Mouse (Mus musculus) testis, postnatal 14 days (tissue): Measurements from ENCODE around the gene Slc39a11.

ENCODE experiments used
- DNase-seq: peaks from one replicate; pipeline ENCODE4 v3.0.0; 2021; ENCODE audit warnings: low spot score

Slc39a11 gene

GRCm38 (mm10) chr11:113649353-113650210 is at the start of gene Slc39a11:
TSS of gene Slc39a11 (minus strand) at chr11:113650079.
- peak; percentile 66 for DNase-seq

GRCm38 (mm10) chr11:113699643-113700042 is 49.8 kb upstream of the Slc39a11 start:
- no peak for DNase-seq

- no peak for DNase-seq
These were observed 48.2 kb upstream of the Slc39a11 start for GRCm38 (mm10) chr11:113698013-113698545.

- no peak for DNase-seq
These were observed 47.7 kb upstream of the Slc39a11 start for GRCm38 (mm10) chr11:113697571-113697970.

GRCm38 (mm10) chr11:113691851-113692250 is 42.0 kb upstream of the Slc39a11 start:
- no peak for DNase-seq

- DNase-seq: no peak
These were observed 41.4 kb upstream of the Slc39a11 start for GRCm38 (mm10) chr11:113691318-113691717.

GRCm38 (mm10) chr11:113690506-113690905 is 40.6 kb upstream of the Slc39a11 start:
- no peak for DNase-seq

GRCm38 (mm10) chr11:113687031-113687430 is 37.2 kb upstream of the Slc39a11 start:
- DNase-seq: no peak

- no peak for DNase-seq
These were observed 35.0 kb upstream of the Slc39a11 start for GRCm38 (mm10) chr11:113684707-113685426.

GRCm38 (mm10) chr11:113683957-113684706 is 34.3 kb upstream of the Slc39a11 start, which contains the start of the genes Fam104a and D11Wsu47e:
TSS of gene Fam104a (minus strand) at chr11:113684155.
TSS of gene D11Wsu47e (plus strand) at chr11:113684412.
- peak; percentile 96 for DNase-seq

- DNase-seq: no peak
These were observed 33.7 kb upstream of the Slc39a11 start for GRCm38 (mm10) chr11:113683627-113683956.

GRCm38 (mm10) chr11:113682897-113683626 is 33.2 kb upstream of the Slc39a11 start:
- peak; percentile 73 for DNase-seq

GRCm38 (mm10) chr11:113681979-113682378 is 32.1 kb upstream of the Slc39a11 start:
- no peak for DNase-seq

GRCm38 (mm10) chr11:113680954-113681353 is 31.1 kb upstream of the Slc39a11 start:
- DNase-seq: no peak

GRCm38 (mm10) chr11:113678373-113678772 is 28.5 kb upstream of the Slc39a11 start:
- peak; percentile 52 for DNase-seq

- no peak for DNase-seq
These were observed 27.5 kb upstream of the Slc39a11 start for GRCm38 (mm10) chr11:113677378-113677777.

- DNase-seq: no peak
These were observed 27.0 kb upstream of the Slc39a11 start for GRCm38 (mm10) chr11:113676847-113677246.

- no peak for DNase-seq
These were observed 24.7 kb upstream of the Slc39a11 start for GRCm38 (mm10) chr11:113674595-113674994.

GRCm38 (mm10) chr11:113673614-113674013 is 23.7 kb upstream of the Slc39a11 start:
- no peak for DNase-seq

GRCm38 (mm10) chr11:113669711-113670110 is 19.8 kb upstream of the Slc39a11 start:
- DNase-seq: no peak

GRCm38 (mm10) chr11:113668857-113669256 is 19.0 kb upstream of the Slc39a11 start:
- DNase-seq: no peak
